Mouse (Mus musculus) v-Abl transformed pro-B cells (cell line): ENCODE measurements around the gene Nmnat2.

Source experiments
- in situ Hi-C, 2 experiments: fragments of 400-800 bp; cut with MboI; formaldehyde crosslinking; loops; one replicate each; pipeline ENCODE4 v1.15.1; 2025; ENCODE audit not compliant: unreplicated experiment in 2 of 2

Nmnat2 gene

DNA sequence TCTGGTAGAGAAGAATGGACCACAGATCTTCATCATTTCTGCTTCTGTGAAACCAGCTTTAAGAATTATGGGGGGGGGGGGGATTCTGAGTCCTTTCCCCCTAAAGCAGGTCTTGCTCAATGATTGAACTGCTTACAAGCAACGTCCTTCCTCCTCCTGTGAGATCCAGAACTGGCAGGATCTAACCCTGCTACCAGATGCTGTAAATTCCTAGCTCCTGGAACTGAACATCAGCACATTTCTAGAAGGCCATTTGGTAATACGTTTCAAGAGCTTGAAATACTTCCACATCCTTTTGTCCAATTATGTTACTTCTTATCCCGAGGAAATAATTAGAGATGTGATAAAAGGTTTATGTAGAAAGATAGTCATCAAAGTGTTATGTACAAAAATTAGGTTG lies 155.0 kb downstream of the Nmnat2 start:
- in situ Hi-C loops, result loop anchor here in 1 of 2 experiments (25.0 kb wide), 1 partner anchor 102 kb away; no protein-coding TSS in a partner anchor

GRCm38 (mm10) chr1:153111596-153111995 lies 156.8 kb downstream of the Nmnat2 start:
- in situ Hi-C loops, result loop anchor here in 1 of 2 experiments (25.0 kb wide), 1 partner anchor 101 kb away; no protein-coding TSS in a partner anchor

DNA sequence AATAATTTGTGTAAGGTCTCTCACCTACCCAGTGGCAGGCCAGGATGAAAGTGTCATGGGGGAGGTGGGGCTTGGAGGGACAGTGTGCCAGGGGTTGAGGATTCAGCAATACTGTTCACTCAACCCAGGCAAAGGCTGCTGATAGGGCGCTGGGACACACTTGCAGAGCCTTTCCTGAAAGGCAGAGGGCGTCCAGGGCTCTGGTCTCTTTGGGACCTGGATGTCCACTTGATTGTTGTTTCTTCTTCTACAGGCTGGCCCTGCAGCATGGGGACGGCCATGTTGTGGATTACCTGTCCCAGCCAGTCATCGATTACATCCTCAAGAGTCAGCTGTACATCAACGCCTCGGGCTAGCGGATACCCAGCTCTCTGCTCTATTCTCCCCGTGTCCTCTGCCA lies 160.5 kb downstream of the Nmnat2 start:
- in situ Hi-C loops, result loop anchor here in 1 of 2 experiments (25.0 kb wide), 1 partner anchor 97 kb away; no protein-coding TSS in a partner anchor

DNA sequence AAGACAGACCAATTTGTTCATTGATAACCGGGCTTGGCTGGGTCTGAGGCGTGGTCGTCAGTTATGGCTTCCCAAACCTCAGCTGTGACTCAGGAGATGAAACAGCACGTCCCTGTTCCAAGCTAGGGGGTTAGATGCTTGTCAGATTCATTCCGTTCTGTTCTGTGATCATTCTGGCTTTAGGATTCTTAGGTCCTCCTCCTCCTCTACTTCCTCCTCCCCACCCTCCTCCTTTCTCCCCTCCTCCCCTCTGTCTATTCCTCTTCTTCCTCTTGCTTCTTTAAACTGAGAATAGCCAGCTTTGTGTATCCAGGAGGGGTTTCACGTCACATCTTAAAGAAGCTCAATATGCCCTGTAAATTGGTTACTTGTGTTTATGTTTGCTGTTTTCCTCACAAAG lies 165.8 kb downstream of the Nmnat2 start:
- in situ Hi-C loops, result loop anchor here in 1 of 2 experiments (25.0 kb wide), 1 partner anchor 92 kb away; no protein-coding TSS in a partner anchor

- in situ Hi-C loops, result loop anchor here in 1 of 2 experiments (25.0 kb wide), 1 partner anchor 91 kb away; no protein-coding TSS in a partner anchor
These were observed 166.5 kb downstream of the Nmnat2 start for GRCm38 (mm10) chr1:153121320-153121719.

GRCm38 (mm10) chr1:153122764-153123163 lies 168.0 kb downstream of the Nmnat2 start:
- in situ Hi-C loops, result loop anchor here in 1 of 2 experiments (25.0 kb wide), 1 partner anchor 90 kb away; no protein-coding TSS in a partner anchor

DNA sequence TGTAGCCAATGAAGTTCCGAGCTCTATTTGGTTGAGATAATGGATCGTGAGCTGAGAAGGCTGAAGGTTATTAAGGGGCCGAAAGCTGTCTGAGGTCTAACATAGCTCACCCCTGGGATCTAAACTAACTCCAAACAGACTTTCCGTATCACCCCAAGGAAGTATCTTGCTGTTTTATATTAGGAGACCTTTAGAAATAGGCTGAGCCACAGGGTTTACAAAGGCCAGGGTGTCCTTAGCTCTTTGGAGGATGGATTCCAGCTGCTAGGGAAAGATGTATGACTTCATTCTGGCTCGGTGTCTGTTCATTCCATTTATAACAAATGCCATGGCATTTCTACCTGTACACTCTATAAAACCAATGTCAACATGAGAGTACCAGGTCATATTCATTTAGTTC lies 169.7 kb downstream of the Nmnat2 start:
- in situ Hi-C loops, result loop anchor here in 1 of 2 experiments (25.0 kb wide), 1 partner anchor 88 kb away; no protein-coding TSS in a partner anchor

GRCm38 (mm10) chr1:153125287-153126275 lies 170.8 kb downstream of the Nmnat2 start:
- in situ Hi-C loops, result no loop called here

- in situ Hi-C loops, result no loop called here
These were observed 171.9 kb downstream of the Nmnat2 start for GRCm38 (mm10) chr1:153126491-153127381.

GRCm38 (mm10) chr1:153127622-153128021 lies 172.8 kb downstream of the Nmnat2 start:
- in situ Hi-C loops, result no loop called here

- in situ Hi-C loops, result no loop called here
These were observed 174.0 kb downstream of the Nmnat2 start for GRCm38 (mm10) chr1:153128780-153129179.

DNA sequence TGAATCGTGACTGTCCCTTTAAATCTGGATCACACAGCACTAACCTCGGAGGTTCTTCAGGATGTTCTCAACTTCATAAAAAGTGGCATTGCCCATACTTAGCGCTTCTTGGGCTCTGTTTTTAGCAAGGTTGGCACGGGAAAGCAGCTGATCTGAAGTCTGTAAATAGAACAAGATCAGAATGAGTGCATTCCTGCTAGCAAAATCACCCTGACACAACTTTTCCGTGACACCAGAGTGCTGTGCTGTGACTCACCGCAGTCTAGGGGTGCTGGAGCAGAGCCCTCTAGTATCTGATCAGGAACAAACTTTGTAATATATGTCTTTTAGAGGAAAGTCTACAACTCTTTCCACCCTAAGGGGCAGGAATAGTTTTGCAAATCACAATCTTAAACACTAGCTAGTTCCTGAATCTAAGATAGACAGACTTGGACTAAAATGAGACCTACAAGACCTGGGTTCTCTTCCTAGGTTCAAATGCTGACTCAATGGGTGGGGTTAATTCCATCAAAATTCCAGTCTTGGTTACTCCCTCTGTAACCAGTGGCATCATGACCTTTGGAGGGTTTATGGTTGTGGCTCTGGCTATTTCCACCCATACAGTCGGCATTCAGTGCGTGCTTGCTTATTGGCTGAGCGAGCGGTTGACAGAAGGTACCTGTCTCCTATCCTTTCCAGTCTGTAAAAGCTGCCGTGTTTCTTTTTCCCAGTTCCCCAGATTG lies 175.4 kb downstream of the Nmnat2 start:
- in situ Hi-C loops, result no loop called here

DNA sequence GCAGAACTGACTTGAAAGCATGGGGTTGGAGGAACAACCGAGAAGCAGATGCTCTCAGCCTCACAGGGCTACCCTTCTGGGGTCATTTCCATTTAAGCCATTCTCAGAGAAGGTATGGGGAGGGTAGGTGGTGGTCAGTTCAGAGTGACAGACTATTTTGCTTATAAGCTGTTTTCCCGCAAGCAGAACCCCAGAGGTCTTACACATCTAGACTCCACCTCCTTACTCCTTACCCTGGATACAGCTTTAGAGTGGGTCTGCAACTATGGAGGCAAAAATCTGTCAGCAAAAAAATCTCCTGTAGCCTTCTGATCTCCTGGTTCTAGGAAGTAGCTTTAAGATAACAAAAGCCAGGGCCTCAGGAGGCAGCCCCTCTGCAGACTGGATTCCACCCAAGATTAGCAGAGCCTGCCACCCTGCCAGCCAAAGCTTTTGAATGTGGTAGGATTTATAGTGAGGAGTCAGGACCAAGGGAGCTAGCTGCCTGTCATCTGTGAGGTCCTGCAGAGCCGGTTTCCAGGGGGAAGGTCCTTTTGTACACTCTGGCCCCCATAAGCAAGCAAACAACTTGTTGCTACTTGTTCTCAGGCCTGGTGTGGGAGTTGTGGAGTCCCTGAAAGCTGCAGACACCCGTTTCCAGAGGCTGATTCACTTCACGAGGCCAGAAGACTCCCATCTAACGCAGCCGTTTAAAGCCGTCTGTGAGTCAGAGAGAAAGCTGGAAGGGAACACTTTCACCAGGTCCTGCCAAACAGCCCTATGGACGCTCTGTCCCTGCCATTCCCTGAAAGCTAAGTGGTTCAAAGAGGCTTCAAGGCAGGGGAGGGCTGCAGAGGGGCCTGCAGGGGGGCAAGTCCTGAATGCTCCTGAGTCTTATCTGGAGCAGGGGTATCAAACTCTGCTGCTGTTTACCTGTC lies 179.3 kb downstream of the Nmnat2 start:
- in situ Hi-C loops, result no loop called here

GRCm38 (mm10) chr1:153136647-153137046 lies 181.9 kb downstream of the Nmnat2 start:
- in situ Hi-C loops, result no loop called here

GRCm38 (mm10) chr1:153138486-153138885 lies 183.7 kb downstream of the Nmnat2 start:
- in situ Hi-C loops, result no loop called here

DNA sequence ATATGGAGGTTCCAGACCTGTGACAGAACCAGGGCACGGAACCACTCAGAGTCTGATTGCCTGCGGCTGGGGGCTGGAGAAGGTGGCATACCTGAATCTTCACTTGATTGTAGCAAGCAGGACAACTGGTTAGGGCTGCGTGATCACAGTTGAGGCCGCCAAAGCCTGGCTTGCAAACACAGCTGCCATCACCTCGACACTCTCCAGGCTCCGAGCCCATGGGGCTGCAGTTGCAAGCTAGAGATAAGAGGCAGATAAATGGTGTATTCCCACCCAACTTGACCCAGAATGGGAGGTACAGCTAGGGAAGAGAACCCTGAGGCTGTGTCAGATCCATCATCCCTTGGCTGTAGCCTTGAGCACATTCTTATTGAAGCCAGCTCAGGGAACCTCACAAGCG lies 184.8 kb downstream of the Nmnat2 start:
- in situ Hi-C loops, result no loop called here

GRCm38 (mm10) chr1:153140265-153140664 lies 185.5 kb downstream of the Nmnat2 start:
- in situ Hi-C loops, result no loop called here

DNA sequence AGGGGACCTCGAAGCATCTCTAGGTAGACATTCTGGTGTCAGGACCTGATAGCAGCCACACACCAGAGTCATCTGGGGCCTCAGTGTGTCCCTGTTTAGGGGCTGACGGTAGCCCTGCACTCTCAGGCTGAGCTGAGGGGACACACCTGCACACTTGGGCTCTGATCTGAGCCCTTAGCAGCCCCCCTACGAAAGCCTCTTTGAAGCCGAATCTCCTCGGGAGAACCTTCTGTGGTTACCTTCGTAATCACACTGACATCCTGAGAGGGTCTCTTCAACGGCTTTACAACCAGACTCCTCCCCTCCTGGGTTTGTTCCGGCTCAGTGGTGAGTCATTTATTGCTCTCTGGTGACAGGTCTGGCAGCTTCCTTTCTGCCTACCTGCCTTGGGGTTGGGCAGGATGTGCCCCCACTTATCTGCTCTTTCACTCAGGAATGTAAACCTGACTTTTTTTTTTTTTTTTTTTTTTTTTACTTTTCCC lies 186.0 kb downstream of the Nmnat2 start:
- in situ Hi-C loops, result no loop called here

DNA sequence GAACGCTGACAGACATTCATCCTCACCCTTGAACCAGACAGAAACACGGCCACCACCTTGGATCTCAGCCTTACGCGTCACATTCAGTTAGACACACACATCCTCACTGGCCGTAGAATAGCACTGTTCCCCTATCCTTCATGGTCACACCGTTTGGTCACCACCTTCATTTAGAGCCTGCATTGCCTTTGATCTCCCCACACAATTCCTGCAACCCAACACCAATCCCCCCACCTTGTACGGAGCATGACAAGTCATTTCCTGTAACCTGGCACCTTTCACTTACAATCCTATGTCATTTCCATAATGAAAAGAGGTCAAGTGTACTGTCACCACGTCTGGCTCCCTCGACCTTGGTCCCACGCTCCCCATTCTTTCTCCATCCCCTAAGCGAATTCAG lies 189.2 kb downstream of the Nmnat2 start:
- in situ Hi-C loops, result no loop called here
